Mouse (Mus musculus) T-cell, adult 2 months (primary cell): ENCODE measurements around the gene Zfp110.
"Not testable (repeated sequence)": the region's sequence is repeated elsewhere in the genome, so short reads cannot be mapped to it uniquely, and the experiment has no call there.

ENCODE experiments used
- DNase-seq: peaks from one replicate; pipeline ENCODE4 v3.0.0; 2022; ENCODE audit warnings: low spot score

The Zfp110 gene

DNA sequence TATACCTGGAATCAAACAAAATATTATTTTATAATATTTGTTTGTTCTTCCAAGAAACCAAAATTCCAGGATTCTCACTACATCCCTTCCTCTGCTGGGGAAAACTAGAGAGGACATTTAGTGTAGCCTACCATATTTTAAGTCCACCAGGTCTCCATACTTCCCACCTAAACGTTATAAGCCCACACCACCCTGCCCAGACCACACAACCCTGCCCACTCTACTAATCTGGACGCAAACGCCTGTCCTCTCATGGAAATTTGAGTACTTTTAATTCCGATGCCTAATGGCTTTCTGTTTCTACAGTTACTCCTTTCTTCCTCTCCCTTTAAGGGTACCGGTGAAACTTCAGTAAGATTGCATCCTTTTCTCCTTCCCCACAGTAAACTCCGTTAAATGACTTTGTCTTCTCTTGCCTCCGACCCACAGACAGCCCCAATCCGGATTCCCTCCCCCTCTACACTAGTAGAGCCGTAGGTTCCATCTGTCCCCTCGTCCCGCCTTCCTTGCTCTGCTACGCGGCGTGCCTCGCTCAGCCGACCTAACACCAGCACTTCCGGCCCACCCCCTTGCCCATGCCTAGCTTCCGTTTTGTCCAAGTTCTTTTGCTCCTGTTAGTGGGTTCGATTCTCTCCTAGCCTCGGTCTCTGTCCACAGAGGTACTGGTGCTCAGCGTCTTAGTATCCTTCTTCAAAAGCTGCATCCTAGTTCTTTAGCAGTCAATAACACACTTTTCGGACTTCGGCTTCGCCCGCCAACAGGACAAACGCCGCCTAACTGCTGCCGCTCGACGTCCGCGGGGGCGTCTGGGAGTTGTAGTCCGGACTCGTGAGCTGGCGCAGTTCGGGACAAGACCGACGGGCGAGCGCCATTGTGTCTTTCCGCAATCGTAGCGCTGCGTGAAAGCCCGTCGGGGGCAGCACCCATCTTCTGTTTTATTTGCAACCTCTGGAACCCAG lies at the start of gene Zfp110:
Zfp110 (plus strand) TSS at position 600 of the 959 bp plus-strand sequence.
- peak; percentile 90 for DNase-seq

DNA sequence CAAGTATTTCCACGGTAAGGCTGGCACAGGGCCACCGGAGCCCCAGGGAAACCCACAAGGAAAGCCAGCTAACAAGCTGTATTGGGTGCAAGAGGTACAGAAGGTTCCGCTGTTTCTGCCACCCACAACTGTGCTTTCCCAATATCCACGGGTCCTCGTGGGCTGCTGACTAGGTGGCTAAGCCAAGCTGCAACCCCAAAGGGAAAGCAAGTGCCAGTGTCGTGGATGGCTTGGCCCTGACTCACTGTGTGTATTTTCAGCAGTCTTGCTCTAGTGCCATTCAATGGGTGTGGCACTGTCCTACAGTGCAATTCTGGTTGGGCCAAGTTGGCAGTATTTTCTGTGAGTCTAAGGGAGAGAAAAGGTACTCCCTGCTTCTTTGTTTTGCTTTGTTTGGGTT lies 47.2 kb upstream of the Zfp110 start:
- DNase-seq: no peak

DNA sequence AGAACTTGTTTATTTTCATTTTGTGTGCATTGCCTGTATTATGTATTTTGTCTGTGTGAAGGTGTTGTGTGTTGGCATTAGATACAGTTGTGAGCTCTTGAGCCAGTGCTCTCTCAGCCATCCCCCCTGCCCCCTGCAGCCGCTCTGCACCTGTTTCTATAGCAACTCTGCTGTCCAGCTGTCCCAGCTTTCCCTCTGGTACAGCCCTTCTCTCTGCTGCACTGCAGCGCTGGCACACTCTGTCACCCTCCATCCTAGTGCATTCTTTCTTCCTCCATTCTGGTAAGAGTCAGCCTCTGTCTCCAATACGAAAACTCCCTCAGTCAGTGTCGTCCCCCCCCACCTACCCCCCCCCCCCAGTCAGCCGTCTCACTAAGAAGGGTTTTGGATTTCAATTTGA lies 46.5 kb upstream of the Zfp110 start:
- no peak for DNase-seq

DNA sequence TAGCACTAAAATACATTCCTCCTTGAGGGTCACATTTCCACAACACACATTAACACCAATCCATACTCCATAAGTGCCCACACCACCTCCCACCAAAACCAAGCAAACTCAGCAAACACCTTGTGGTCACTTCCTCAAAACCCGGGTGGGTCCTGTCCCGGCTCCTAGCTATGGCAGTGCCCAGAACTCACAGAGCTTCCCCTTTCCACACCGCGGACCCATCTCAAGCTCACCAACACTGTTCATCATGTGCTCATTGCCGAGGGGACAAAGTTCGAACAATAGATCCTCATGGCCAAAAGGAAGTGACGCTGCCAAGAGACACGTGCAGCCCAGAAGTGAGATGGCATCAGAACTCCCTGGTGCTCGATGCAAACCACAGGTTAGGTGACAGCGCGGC lies 41.9 kb upstream of the Zfp110 start:
- DNase-seq: not testable (repeated sequence)

DNA sequence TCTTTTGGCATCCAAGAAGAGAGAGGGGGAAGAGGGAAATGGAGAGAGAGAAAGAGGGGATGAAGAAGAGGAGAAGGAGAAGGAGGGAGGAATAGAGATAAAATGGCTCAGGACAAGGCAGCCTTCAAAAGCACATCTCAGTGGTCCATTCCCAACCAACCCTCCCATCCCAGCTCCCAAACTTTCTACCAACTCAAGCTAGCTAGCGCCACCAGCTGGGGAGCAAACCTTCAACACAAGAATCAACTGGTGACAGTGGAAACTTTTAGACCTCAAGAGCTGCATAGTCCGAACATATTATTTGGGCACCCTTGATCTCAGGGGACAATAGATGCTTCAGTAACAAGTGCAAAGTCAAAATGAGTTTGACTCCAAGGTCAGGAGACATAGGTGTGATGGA lies 36.6 kb upstream of the Zfp110 start:
- DNase-seq: no peak

DNA sequence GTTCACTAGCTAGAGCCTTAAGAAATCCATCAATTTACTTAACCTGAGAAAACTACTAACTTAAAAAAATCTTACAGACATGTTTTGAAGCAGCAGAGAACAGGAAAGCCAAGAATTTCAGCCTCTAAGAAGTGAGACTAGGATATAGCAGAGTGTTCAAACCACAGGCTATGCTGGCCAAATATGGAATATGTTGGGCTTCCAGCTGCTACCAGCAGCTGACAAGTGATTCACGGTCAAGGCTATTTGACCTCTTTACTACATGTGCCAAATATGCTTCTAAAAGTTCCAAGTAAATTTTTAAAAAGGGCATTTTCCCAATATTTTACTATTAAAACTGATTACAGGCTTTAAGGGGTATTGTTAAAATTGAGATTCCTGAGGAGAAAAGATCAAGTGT lies 35.0 kb upstream of the Zfp110 start:
- DNase-seq: no peak

DNA sequence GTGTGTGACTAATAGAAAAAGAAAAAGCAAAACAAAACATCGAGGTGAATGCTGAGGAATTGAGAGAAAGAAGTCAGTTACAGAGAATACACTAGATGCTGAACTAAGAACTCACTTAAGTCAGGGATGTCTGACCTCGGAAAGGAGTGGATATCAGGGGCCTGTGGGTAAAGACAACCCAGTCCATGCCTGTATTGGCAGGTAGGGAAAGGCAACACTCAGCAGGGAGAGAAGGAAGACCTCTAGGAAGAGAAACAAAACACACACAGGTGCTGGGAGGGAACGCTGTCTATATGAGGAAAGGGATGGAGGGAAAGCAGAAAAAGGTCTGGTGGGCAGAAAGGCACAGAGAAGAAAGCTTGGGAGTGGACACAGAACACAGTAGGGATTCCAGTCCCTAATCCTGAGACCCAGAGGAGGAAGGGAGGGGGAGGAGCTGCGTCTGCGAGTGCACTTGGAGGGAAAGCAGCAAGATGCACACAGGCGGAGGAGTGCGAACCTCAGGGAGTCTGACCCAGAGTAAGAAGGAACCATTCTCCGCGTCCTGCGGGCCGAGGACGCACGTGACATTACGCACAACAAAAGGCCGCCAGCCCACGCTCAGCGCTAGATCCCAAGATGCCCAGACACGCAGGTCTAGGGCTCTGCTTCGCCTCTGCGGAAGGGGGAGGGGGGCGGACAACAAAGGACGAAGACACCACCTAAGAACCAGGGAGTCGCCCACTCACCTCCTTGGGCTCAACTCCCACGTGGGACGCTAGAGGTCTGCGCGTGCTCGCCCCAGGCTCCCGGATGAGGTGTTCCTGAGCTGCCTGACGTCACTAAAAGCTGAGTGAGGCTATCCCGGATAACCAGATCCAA lies 31.5 kb upstream of the Zfp110 start, which contains the start of gene Zscan18:
Zscan18 (minus strand) TSS at position 770 of the 861 bp plus-strand sequence.
- DNase-seq: peak; percentile 65

DNA sequence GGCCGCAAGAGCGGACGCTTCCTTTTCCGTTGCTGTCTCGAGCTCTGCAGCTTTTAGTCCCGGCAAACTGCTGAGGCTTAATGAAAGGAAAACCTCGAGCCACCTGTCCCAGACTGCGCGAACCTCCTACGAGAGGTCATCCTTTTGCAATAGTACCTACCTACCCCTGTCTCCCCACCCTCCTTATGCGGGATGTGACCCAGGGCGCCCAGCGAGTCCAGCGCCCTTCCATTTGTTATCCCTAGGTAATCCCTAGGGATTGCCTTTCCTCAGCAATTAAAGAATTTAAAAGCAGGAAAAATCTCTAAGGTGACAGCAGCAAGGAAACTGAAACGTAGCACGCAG lies 30.9 kb upstream of the Zfp110 start:
- DNase-seq: no peak

DNA sequence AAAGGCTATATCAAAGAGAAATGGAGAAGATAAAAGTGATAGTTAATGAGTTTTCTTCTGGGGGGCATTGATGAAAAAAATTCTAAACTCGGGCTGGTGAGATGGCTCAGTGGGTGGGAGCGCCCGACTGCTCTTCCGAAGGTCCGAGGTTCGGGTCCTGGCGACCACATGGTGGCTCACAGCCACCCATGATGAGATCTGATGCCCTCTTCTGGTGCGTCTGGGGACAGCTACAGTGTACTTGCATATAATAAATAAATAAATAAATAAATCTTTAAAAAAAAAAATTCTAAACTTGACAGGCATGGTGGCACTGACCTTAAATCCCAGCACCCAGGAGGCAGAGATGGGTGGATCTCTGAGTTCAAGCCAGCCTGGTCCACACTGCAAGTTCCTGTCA lies 19.0 kb upstream of the Zfp110 start:
- no peak for DNase-seq

DNA sequence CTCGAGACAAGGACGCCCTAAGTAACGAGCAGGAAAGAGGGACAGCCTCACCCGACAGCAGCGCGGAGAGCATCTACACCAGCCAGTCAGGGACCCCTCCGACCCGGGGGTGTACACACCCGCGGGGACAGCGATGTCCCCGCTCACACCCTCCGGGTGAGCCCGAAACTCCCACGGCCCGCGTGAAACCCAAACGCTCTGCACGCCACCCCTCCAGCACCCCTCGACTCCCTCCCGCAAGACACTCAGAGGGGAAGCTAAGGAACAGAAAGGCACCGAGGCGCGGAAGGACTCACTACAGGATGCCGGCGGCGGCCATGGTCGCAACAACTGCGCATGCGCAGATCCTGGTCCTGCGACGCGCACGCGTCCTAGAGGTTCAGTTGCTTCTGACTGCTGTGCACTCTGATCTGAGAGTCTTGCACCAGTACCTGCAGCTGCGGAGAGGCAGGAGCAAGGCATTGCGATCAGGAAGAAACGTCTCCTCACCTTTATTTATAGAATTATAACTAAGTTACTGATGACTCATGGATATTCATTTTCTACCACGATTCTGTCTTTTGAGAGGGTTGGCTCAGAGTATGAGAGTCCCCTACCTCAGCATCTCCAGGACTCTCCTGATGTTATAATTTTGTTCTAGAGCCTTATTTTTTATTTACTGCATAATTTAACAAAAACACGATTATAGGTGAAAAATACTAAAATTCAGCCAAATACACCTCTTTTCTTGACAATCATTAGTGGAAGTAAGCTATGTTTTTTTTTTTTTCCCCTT lies 15.9 kb upstream of the Zfp110 start, which contains the start of gene Zfp329:
Zfp329 (minus strand) TSS at position 338 of the 775 bp plus-strand sequence.
- peak; percentile 93 for DNase-seq

DNA sequence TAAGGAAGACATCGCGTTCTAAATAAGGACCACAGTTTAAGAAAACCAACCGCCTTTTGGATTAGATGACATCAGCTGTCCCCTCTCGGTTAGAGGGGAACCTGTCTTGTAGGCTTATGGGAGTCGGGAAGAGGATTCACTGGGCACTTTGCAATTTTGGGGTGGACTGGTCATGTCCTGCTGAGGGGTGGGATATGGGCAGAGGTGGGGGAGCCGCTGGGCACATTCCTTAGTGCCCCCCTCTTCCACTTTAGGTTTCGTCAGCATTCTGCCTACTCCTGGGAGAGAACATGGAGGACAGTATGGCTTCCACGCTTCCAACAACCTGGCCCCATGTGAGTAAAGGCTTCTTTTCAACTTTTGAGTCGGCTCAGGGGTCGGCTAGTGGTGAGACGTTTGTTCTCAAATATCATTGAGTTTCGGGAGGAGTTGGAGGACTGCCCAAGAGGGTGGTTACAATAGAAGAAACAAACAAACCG lies 671 bp downstream of the Zfp110 start:
- peak; percentile 15 for DNase-seq

DNA sequence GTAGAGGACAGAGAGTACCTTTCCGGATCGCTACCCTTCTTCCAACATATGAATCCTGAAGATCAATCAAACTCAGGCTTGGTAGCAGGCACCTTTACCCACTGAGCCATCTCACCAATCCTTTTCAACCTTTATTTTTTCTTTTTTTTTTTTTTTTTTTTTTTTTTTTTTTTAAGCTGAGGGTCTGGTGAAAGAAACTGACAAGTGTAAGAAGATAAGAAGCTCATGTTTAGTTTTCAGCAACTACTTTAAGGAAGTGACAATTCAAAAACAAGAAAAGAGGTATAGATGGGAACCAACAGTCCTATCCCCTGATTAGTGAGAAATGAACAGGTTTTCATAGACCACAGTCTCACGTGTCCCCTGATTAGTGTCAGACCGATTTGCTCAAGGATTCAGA lies 1.2 kb downstream of the Zfp110 start:
- DNase-seq: no peak

DNA sequence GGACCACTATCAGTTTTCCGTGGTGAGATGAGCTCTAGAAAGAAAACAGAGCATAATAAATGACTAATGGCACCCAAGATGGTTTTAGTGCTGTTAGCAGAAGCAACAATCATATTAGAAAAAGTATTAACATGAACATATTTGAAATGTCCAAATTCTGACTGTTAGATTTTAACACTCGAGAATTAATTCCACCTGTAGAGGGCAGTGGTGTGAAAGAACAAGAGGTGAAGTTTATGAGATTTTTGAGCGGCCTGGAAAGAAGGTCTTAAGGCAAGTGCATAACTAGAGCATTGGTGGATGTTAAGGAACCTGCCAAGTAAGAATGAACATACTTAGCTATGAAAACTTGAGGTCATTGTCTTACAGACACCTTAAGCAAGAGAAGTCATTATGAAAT lies 39.7 kb downstream of the Zfp110 start:
- DNase-seq: peak; percentile 43

DNA sequence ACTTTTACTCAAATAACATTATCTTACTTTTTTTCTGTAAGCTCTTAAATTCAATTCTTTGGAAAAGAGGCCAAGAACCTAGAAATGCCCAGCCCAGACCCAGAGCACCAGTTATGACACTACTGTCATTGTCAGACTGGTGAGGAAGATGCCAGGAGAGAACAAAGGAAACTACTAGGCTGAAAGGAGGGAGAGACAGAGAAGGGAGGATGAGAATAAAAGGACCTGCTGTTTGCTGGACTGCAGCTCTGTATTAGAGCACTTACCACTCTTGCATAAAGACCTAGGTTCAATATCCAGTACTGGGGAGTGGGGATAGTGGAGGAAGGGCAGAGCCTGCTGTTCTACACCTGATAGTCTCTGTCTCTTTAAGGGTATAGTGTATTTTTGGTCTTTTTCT lies 45.5 kb downstream of the Zfp110 start:
- no peak for DNase-seq

DNA sequence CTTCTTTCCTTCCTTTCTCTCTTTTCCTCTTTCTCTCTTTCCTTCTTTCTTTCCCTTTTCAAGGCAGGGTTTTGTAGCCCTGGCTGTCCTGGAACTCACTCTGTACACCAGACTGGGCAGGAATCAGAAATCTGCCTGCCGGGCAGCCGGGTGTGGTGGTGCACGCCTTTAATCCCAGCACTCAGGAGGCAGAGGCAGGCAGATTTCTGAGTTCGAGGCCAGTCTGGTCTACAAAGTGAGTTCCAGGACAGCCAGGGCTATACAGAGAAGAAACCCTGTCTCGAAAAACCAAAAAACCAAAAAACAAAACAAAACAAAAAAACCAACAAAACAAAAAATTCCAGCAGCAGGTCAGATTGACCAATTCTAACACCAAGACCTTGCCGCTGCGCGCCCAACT lies 45.9 kb downstream of the Zfp110 start:
- not testable (repeated sequence) for DNase-seq

DNA sequence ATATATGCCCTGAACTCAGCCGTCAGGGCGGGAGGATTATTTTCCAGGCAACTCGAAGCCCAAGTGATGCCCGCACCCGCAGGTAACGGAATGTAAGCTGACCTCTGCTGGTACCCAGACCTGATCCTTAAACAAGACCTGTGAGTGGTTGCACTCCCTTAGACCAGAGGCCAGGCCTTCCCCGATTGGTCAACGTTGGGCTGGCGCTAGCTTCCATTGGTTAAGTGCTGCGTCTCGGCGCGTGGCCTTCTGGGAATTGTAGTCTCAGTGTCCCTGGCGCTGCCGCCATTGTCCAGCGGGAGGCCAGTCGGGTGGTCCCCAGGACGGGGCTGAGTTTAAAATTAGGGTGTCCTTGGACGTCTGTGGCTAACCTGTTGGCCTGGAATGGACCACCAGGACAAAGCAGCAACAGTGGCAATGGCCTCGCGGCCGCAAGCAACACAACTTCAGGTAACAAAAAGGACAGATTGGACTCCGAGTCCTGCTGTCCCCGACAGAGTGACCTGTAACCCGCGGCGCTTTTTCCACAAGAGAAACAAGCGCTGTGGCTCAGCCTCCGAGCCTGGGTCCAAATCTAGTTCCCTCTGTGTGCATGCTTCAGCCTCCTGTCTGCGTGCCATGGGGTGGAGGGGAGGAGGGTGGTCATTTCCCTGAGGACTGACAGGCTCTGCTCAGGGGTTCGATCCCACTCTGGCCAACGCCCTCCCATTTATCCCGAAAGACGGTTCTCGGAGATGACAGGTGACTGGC lies 46.5 kb downstream of the Zfp110 start, which contains the start of gene Zfp128:
Zfp128 (plus strand) TSS at position 267 of the 750 bp plus-strand sequence.
- peak; percentile 83 for DNase-seq

DNA sequence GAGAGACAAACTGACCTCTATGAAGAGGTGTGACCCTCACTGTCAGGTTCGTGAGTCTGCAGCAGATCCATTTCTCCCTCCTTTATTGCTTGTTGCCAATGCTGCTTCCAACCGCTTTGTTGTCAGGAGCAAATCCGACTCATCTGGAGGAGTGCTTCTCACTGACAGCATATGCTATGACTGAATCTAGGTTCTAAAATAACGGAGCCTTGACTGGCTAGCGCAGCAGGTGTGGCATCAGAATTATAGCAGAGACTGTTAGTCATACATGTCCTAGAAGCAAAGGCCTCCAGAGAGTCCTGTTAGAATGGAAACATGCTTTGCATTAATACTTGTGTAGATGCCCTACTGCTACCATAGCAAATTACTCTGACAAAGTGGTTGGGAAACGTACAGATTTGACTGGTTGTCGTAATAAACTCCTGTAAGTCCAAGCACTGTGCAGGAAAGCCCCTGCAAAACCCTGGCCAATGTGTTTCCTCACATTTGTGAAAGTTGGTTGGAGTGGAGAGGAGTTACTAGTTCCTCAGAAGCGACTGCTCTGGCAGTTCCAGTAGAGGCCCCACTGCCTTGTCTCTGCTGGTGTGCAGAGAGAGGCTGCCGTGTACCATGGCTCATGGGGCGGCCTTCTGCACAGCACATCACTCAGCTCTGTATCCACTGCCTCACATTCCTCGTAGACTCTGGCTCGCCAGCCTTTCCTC lies 52.2 kb downstream of the Zfp110 start:
- DNase-seq: no peak

DNA sequence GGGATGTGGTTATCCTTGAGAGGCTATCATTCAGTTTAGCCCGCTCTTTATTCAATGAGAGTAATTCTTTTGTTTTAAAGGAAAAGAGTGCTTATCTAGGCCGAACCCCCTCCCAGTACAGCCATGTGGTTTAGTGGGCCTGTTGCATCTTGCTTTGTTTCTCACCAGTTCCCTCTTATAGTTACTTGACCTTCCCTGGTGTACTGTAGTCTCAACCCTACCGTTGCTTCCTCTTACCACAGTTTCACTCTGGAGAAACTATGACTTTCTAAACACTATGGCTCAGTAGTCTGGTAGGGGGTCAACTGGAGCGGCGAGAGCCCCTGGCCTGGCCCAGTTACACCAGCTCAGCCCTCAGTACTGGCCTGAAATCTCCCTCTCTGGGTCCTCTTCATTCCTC lies 53.0 kb downstream of the Zfp110 start:
- no peak for DNase-seq

DNA sequence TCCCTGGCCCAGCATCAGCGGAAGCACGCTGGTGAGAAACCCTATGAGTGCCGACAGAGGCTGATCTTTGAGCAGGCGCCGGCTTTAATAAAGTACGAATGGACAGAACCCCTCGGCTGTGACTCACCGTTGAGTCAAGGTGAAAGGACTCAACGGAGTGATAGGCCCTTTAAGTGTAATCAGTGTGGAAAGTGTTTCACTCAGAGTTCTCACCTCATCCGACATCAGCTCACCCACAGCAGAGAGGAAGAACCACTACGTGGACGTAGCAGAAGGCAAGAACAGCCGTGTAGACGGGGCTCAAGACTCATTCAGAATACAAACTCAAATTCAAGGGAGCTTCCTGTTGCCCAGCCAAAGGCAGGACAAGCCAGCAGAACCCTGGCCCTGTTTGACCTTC lies 56.4 kb downstream of the Zfp110 start:
- no peak for DNase-seq

DNA sequence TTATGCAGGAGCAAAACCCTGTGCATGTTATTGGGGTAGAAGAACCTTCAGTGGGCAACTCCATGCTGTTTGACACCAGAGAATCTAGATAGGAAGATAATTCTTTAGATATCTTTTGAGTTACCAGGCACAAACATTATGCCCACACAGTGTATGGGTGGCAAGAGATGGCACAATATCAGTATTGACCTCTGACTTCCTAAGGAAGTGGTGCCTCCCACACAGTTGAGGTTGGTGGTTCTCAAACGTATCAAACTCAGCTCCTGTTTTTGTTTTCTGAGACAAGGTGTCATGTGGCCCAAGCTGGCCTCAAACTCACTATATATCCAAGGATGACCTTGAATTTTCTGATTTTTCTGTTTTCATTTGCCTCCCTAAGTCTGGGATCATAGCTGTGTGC lies 56.8 kb downstream of the Zfp110 start:
- DNase-seq: no peak
